Mouse (Mus musculus): ENCODE results near the gene P3h1.
"Not testable (repeated sequence)": the region's sequence is repeated elsewhere in the genome, so short reads cannot be mapped to it uniquely, and the experiment has no call there.

Gene P3h1

DNA sequence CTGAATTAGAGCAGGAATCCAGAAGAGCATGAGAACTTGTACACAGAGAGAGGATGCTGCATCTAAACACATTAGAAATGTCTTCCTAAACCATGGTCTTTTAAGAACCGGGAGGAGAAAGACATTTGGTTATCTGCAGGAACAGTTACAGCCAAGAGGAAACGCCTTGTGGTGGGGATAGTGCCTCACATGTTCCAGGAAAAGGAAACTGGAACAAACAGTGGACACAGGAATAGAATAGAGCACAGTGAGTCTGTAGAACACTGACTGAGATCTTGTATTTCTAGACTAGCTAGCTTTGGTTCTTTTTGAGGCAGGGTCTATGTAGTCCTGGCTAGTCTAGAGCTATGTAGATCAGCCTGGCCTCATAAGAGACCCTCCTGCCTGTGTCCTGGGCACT lies 42.5 kb downstream of the P3h1 start:
- no peak for DNase-seq (ENCODE audit: low spot score)

DNA sequence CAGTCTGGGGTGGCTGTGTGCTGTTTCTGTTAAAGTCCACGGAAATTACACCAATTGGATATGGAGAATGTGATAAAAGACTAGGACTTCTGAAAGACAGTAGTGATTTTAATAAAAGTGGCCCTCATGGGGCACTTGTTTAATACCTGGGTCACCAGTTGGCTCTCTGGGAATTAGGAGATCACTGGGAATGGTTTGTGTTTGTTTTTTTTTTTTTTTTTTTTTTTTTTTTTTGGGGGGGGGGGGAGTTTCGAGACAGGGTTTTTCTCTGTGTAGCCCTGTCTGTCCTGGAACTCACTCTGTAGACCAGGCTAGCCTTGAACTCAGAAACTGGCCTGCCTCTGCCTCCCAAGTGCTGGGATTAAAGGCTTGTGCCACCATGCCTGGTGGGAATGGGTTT lies 43.0 kb downstream of the P3h1 start:
- no peak for DNase-seq (ENCODE audit: low spot score)

DNA sequence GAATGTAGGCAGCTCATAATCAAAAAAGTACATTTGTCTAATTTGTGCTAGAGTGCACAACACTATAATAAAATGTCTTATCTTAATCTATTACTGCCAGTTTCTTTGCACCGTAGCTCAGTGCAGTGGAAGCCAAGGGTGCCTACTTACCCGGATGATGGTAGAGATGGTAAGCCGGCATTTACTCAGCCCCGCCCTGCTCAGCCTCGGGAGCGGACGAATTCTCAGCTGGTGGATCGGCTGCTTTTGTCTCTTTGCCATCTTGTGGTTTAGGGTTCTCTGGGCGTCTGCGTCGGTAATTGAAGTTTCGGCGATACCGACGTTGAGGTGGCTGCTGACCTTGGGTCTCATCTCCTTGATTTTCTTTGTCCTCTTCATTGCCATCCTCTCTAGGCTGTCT lies 46.1 kb downstream of the P3h1 start:
- DNase-seq (ENCODE audit: low spot score), result not testable (repeated sequence)

DNA sequence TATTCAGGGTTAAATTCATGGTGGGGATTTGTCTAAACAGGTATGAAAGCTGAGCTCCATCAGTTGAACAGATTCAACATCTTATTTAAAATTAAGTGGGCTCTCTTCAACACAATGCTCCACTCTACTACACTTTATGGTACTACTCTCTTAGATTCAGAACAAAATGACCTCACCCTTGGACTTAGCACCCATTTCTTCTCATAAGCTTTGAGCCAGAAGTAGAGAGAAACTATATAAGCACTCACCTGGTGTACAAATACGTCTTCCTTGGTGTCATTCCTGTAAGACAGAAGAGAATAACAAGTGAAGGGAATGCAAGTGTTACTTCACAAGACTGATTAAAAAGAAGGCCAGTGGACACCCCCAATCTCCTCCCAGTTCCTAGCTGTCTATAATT lies 52.1 kb downstream of the P3h1 start:
- no peak for DNase-seq (ENCODE audit: low spot score)

DNA sequence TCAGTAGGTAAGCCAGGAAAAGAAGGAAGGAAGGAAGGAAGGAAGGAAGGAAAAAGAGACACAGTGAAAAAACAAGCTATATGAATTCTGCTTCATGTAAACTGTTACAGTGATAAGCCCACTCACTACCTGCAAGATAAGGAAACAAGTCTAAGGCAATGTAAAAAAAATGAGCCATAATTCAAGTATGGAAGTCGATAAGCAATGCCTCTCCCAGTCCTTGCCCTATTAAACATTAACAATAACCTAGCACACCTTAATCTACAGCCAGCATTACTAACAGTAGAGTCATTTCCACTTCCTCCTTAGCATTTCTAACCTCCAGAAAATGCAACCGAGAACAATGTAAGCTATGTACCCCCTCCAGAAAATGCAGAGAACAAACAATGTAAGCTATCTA lies 52.6 kb downstream of the P3h1 start:
- no peak for DNase-seq (ENCODE audit: low spot score)

DNA sequence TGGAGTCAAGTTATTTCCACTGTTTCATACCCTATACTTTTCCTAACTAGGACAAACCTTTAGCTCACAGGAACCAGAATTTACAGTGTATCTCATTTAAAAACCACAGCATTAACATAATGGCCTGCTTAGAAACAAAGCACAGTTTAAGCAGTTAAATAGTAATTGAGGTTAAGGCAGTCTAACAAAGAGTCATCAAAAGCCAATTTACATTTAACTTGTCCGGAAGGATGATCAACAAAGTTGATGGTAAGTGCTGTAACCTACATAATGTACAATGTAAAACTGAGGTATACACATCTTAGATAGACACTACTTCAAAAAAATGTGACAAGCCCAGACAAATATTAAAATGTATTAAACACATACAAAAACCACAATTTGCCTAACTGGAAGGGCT lies 59.2 kb downstream of the P3h1 start:
- DNase-seq (ENCODE audit: low spot score), result no peak

DNA sequence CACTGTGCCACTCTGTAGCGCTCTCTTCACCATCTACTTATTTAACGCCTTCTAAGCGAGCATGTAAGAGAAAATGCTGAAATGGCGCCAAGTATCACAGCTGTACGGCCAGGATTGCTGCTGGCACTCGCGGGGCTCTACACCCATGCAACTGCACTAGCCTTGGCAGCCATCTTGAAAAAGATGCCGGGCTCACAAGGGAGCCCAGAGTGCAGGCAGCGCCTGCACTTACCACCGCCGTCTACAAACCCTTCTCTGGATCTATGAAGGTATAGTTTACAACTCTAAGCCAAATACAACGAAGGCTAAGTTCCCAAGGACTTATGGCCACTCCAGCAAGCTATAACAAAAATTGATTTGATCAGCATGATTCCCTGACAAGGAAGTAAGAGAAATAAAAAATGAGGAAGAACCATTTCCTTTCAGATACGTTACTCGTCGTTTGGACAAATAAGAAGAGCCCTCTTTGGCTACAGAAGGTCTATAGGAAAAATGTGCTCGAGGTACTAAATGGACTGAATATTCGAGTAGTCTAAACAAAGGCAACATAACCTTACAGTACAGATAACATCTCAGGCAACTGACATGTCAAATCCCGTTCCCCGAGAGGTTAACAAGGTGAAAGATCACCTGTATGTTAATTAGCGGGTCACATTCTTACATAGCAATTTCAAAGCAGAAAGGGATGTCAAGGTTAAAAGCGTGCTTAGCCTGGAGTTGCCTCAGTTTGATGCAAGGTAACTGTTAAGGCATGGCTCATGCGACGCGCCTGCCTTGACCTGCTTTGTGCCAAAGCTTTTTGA lies 60.3 kb downstream of the P3h1 start:
- DNase-seq (ENCODE audit: low spot score), result no peak

DNA sequence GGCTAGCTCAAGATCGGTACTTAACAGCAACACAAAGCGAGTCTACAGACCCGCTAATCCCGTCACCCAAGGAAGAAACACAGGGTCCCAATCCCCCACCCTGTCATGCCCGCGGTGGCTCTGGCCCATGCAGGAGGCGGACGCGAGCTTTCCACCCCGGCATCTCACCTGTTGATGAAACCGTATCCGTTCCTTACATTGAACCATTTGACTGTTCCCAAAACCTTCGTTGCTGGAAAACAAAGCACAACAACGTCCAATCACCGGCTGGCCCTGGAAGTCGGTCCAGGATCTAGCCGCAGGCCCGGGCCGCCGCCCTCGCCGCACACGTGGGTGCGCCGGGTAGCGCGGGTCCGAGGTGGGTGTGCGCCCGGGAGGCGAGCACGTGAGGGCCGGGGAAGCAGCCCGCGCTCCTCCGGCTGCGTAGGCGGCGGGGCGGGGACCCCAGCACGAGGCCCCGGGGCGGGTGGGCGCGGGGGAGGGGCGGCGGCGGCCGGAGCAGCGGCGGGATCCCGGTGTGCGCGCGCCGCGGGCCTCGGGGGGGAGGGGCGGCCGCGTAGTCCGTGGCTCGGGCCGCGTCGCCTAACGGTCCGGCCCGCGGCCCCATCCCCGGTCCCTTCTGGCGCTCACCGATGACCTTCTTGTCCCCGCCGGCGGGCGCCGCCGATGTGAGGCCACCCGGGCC lies 61.0 kb downstream of the P3h1 start:
- DNase-seq (ENCODE audit: low spot score), result no peak

DNA sequence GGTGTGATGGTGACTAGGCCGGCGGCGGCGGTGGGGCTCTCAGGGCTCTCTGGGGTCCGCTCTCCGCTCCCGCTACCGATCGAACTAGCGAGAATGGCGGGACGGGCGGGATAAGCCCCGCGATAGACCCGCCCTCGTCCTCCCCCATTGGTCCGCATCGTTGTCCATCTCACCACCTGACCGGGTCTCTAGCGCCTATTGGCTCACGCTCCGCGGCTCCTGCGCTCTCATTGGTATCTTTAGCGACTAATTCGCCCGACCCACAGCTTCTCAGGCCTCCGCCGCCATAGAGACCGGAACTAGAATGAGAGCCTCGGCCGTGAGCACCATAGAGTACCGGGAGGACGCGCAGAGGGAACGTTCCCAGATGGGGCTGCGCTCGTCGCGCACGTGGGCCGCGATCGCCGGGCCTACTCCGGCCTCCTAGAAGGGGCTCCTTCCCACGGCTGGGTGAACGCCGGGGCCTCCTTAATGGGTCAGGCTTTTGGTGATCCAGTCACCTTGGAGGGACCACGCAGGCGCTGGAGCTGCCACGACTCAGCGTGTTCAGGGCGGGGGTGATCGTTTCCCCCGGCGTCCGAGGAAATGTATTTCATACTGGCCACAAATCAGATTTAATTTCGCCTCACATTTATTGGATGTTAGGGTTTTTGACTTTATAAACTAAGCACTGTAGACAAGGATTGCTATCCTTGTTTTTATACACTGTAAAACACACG lies 61.9 kb downstream of the P3h1 start, which contains the start of gene Ybx1:
Gene Ybx1 (minus strand): TSS at position 190 of the 719 bp plus-strand sequence.
- peak; percentile 99 for DNase-seq (ENCODE audit: low spot score)

DNA sequence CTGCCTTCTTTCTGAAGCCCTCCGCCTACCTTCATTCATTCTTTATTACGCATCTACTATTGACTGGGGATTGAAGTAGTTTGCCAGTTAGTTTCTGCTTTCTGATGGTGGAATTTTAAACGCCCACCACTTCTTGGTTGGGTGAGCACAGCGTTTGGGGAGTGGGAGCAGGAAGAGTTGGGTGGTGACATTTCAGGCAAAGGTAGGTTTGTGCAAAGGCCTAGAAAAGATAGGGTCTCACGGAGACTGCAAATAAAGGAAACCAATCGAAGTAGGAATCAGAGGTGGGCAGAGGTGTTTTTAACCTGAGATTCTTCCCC lies 62.4 kb downstream of the P3h1 start:
- no peak for DNase-seq (ENCODE audit: low spot score)

DNA sequence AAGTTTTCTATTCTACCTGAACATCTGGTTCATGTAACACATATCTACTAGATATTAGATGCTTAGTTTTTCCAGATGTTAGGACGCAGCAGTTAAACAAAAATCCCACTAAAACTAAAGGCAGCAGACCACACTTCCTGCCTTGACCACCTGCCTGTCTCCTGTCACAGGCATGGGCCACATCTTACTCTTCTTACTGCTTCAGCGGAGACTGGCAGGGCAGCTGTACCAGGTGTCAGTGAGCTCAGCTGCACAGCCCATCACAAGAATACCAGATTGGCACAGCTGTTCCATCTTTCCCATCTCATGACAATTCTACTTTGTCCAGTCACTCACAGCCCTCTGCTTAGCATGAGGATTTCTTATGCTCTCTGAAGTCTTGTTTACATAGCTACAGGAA lies 64.6 kb downstream of the P3h1 start:
- DNase-seq (ENCODE audit: low spot score), result no peak

All from left cerebral cortex, adult 11 months (tissue).